Mouse (Mus musculus): ENCODE measurements around the gene Nptx2.
A peak's percentile ranks its signal among the peaks of the same experiment; 100 is the strongest.

Nptx2 gene

DNA sequence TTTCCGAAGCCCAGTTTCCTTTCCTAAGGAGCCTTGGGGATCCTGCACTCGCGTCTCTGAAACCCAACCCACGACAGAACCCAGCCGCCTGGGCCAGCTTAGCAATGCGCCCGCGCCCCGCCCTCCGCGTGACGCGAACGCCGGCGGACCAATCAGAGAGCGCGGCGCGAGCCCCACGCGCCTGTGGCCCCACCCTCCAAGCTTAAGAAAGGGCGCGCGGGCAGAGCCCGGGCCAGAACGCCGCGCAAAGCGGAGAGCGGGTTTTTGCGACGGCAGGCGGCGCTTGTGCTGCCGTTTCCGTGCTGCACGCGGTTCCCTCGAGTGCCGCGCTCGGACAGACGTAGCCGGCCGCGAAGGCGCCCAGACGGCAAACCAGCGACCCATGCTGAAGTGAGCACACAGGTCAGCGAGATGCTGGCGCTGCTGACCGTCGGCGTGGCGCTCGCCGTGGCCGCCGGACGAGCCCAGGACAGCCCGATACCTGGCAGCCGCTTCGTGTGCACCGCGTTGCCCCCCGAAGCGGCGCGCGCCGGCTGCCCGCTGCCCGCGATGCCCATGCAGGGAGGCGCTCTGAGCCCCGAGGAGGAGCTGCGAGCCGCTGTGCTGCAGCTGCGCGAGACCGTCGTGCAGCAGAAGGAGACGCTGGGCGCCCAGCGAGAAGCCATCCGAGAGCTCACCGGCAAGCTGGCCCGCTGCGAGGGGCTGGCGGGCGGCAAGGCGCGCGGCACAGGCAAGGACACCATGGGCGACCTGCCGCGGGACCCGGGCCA is at the start of gene Nptx2:
Gene Nptx2, plus strand, starts transcription at position 250 of the 770 bp plus-strand sequence.
- peak; percentile 67 to 75 for DNase-seq

DNA sequence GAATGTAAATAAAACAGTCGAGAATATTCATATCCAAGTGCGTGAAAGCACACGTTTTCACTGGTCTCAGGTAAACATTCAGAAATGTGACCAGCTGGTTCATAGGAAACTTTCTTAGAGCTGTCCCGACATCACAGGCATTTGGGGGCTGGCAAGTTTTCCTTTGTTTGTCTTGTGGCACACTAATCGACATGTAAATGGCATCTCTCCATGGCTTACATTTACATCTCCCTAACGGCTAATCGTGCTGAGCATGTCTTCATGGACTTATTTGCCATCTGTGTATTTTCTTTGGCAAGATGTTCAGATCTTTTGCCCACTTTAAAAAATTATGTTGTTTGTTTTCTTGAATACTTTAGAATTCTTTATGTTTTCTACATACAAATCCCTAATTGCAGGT is 49.2 kb upstream of the Nptx2 start:
- DNase-seq, result no peak

DNA sequence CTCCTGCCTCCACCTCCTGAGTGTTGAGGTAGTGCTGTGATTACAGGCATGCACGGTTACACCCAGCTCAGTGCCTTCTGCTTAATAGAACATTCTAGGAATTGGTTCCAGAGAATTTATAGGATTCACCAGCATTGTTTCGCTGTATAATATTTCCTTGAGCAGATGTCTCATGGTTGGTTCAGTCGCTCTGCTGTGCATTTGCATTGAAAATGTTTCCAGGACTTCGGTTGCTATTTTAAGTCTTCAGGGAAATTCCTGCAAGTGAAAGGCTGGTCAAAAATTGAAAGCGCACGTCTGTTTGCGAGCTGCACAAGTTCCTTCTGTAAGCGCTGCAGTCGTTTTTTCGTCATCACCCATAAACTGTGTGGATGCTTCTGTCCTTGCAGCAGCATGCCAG is 41.5 kb upstream of the Nptx2 start:
- DNase-seq, result no peak

DNA sequence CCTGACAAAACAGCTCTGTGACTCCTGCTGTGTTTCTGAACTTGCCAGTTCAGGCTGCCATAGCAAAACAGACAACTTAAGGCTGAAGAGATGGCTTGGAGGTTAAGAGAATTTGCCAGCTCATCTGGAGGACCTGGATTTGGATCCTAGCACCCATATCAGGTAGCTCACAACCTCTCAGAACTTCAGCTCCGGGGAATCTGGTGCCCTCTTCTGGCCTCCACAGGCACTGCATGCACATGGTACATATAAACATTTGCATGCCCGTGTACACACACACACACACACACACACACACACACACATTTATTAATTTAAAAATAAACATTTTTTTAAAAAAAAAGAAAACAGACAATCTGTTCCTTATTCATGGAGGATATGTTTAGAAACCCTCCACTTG is 40.0 kb upstream of the Nptx2 start:
- no peak for DNase-seq

- DNase-seq, result no peak
Measured at GRCm38 (mm10) chr5:144506156-144506555, 39.5 kb upstream of the Nptx2 start.

DNA sequence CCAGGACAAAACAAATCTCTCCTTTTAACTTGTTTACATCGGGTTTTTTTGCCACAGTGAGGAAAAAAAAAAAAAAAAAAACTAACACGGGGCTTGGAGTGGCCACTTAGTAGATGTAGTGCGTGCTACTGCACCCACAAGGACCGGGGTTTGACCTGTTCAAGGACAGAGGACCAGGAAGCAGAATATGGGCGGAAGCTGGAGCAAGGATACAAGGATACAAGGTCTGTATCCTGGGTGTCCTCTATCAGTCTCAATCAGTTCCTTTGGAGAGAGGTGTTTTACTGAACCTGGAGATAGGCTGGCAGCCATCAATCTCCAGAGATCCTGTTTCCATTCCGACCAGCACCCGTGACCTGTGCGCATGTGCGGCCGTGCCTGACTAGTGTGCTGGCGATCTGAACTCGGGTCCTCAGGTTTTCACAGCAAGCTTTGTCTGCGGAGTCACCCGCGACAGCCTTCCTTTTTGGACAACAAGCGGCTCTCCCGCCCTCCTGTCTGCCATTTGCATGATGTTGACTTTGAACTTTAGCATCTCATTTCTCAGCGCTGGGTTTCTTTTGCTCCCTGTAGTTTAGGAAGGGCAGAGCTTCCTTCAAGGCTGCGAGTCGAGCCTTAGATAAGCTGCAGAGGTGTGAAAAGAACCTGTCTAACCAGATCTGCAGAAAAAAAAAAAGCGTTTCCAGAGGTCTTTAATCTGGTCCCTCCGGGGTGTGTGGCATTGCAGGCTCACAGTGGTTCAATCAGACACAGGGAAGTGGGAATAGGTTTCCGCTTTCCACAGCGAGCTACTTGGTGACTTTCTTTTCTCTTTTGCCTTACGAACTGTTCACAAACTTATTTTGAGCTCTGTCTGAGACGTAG is 38.8 kb upstream of the Nptx2 start:
- DNase-seq, result no peak

- DNase-seq, result no peak
Measured at GRCm38 (mm10) chr5:144509431-144509830, 36.3 kb upstream of the Nptx2 start.

DNA sequence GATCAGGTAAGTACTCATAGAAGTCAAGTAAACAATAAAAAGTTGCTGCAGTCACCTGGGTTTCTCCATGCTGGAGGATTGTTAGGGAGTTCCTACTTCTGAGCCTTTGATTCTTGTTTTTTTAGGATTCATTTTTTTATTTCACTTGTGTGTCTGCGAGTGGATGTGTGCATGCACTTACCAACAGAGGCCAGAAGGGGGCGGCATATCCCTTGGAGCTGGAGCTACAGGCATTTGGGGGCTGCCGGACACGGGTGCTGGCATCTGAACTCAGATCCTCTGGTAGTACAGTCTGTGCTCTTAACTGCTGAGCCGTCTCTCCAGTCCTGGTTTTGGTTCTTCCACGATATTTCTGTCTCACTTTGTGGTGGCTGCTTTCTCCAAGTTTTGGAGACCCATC is 31.0 kb upstream of the Nptx2 start:
- DNase-seq, result peak in 1 of 2 experiments; percentile 41

DNA sequence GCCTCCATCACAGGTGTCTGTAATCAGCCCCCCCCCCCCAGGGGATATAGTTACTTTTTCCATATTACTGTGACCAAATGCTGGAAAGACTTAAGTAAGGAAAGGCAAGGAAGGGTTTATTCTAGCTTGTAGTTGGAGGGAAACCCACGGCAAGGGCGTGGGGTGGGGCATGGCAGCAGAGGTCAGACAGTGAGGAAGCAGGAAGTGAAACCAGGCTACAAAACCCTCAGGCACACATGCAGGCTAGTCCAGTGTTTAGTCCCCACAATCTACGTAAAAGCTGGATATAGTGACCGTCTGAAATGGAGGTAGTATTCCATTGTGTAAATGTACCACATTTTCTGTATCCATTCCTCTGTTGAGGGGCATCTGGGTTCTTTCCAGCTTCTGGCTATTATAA is 30.5 kb upstream of the Nptx2 start:
- DNase-seq, result no peak

DNA sequence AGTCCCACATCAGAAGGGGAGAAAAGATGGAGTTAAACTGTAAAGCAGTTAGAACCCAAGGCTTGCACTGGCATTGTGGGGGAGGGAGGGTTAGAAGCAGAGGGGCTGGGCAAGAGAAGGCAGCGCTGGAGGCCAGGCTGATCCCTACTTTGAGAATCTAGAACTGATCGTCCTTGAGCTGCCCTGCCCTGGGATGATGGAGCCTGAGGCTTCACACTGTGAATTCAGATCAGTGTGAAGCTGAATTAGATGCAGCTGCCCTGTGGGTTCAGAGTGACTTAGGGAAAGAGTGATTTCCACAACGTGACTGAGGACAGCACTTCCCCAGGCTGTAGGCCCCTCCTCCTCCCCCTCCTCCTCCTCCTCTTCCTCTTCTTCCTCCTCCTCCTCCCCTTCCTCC is 25.6 kb upstream of the Nptx2 start:
- no peak for DNase-seq

- DNase-seq, result no peak
Measured at GRCm38 (mm10) chr5:144524774-144525173, 20.9 kb upstream of the Nptx2 start.

GRCm38 (mm10) chr5:144529123-144529522 is 16.6 kb upstream of the Nptx2 start:
- DNase-seq, result no peak

- no peak for DNase-seq
Measured at GRCm38 (mm10) chr5:144542711-144543308, 2.9 kb upstream of the Nptx2 start.

DNA sequence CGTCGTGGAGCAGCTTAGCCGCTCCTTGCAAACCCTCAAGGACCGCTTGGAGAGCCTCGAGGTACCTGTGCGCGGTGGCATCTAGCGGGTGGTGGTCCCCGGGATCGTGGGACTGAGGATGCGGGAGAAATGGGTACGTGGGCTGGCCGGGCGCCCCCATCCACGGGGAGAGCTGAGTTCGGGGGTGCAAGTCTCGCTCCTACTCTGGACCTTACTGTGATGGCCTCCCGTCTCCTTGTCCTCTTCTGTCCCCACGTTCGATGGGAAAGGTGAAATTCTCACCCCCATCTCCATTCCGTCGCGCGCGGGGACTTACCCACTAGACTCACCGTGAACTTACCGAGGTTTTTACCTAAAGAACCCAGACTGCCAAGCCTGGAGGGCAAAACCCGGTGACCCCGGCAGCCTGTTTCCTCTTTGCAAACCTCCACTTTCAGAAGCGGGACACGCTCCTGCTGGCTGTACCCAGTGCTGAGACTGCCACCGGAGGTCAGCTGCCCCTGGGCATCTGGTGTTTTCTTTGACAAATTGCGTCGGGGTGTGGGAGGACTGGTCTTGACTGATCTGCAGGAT is 807 bp downstream of the Nptx2 start:
- no peak for DNase-seq

GRCm38 (mm10) chr5:144547333-144547878 is 1.7 kb downstream of the Nptx2 start:
- no peak for DNase-seq

DNA sequence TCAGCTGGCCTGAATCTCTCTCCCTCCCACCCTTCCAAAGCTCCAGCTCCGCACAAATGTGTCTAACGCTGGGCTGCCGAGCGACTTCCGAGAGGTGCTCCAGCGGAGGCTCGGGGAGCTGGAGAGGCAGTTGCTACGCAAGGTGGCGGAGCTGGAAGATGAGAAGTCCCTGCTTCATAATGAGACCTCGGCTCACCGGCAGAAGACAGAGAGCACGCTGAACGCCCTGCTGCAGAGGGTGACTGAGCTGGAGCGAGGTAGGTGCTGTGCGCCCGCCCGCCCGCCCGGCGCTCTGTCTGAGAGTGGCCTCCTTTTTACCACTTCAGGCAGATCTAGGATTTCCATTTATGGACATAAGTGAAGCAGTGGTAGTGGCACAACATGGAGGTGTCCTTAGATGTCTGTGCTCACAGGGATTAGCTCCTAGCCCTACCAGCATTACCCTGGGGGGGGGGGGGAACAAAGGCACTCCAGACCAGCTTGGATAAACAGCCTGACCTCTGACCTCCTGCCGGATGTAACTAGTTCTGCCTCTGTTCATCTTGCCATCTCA is 2.5 kb downstream of the Nptx2 start:
- no peak for DNase-seq

DNA sequence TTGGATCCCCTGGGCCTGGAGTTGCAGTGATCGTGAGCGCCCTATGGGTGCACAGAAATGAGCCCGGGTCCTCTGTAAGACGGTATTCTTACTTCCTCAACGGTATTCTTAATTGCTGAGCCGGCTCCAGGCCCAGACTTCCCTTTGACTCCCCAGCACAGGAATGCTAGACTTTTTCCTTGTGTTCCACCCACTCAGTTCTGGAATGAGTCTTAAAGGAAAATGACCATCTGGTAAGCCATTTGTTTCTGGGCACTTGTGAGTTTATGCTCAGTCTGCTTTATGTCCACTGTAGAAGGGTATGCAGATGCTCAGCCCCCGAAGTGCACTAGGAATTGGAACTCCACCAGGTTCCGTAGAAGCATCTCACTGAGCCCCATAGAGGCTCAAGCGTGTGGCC is 4.3 kb downstream of the Nptx2 start:
- DNase-seq, result no peak

- no peak for DNase-seq
Measured at GRCm38 (mm10) chr5:144550622-144551137, 5.0 kb downstream of the Nptx2 start.

- no peak for DNase-seq
Measured at GRCm38 (mm10) chr5:144556710-144557109, 11.0 kb downstream of the Nptx2 start.

DNA sequence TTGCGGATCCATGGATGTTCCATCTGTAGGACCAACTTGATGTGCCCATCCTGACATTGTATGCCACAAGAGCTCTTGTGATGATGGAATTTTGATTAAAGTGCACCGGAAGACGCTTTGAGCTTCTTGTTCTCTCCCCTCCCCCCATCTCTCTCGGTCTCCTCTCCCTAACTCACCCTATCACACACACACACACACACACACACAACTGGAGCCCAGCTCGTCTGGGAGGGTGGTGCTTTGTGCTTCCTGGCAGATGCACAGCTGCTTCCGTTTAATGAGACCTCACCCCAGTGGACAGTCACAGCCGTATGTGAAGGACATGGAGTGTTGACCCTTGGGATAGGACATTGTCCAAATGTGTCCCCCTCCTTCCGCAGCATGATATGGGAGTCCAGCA is 11.7 kb downstream of the Nptx2 start:
- DNase-seq, result no peak

GRCm38 (mm10) chr5:144558481-144558880 is 12.8 kb downstream of the Nptx2 start:
- no peak for DNase-seq

DNA sequence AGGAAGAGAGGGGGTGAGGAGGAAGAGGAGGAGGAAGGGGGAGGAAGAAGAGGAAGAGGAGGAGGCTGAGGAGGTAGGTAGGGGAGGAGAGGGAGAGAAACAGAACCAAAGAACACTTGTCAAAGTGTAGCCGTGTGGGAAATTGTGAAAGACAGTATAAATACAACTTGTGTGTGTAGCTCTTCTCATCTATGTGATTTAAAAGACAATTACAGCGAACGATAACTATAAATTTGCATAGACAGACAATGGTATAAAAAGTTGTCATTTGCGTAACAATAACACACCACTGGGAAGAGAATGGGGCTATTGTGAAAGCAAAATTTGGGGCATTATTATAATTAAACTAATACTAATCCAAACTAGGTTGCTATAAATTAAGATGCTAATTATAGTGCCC is 20.0 kb downstream of the Nptx2 start:
- DNase-seq, result no peak

Data from kidney, postnatal 25 days (tissue).